Mouse (Mus musculus) midbrain, embryonic 14.5 days (tissue): ENCODE data around the gene Mkrn1. TPM values are rescaled to one million over a fixed set of nuclear protein-coding genes. Genes with fewer than 3 reads are reported as not detected.
A peak's percentile ranks its signal among the peaks of the same experiment; 100 is the strongest.

Experiments used
- ATAC-seq: fragments of 200-750 bp; cut with Nextera tagmentation; 2 replicates; pipeline ENCODE4 v1.8.0; 2017; ENCODE audit warnings: moderate number of reproducible peaks, moderate library complexity; ENCODE audit not compliant: low FRiP score, low TSS enrichment
- DNase-seq: peaks from one replicate; pipeline ENCODE4 v3.0.0-alpha.2; 2015
- H3K27ac ChIP-seq: fragments of 300-500 bp; sonication (generic); replicated peaks from 2 replicates; pipeline ENCODE4 v1.5.1; 2014; ENCODE audit warnings: mild to moderate bottlenecking, low read depth, low read length, moderate library complexity
- H3K27me3 ChIP-seq: fragments of 300-500 bp; sonication (generic); 2 replicates; pipeline ENCODE4 v1.6.1; 2014; ENCODE audit warnings: low read length, control low read depth, mixed read lengths; ENCODE audit not compliant: control insufficient read depth, insufficient read depth
- H3K36me3 ChIP-seq: fragments of 300-500 bp; sonication (generic); 2 replicates; pipeline ENCODE4 v1.6.1; 2014; ENCODE audit warnings: low read length, control low read depth; ENCODE audit not compliant: control insufficient read depth, insufficient read depth
- H3K4me1 ChIP-seq: fragments of 300-500 bp; sonication (generic); 2 replicates; pipeline ENCODE4 v1.6.1; 2014; ENCODE audit warnings: mild to moderate bottlenecking, antibody characterized with exemption, low read length, control low read depth; ENCODE audit not compliant: control insufficient read depth, insufficient read depth
- H3K4me2 ChIP-seq: fragments of 300-500 bp; sonication (generic); 2 replicates; pipeline ENCODE4 v1.6.1; 2014; ENCODE audit warnings: mild to moderate bottlenecking, low read length, moderate library complexity
- H3K4me3 ChIP-seq: fragments of 300-500 bp; sonication (generic); replicated peaks from 2 replicates; pipeline ENCODE4 v1.5.1; 2014; ENCODE audit warnings: low read depth, low read length
- H3K9ac ChIP-seq: fragments of 300-500 bp; sonication (generic); replicated peaks from 2 replicates; pipeline ENCODE4 v1.6.1; 2014; ENCODE audit warnings: mild to moderate bottlenecking, low read length, moderate library complexity
- H3K9me3 ChIP-seq: fragments of 300-500 bp; sonication (generic); 2 replicates; pipeline ENCODE4 v1.6.1; 2016; ENCODE audit warnings: low read length, control low read depth, mixed read lengths; ENCODE audit not compliant: control insufficient read depth
- WGBS: fragments of 180-500 bp; shearing (Covaris S2); extraction: QIAGEN DNeasy Blood & Tissue Kit; methylation state at CpG from one replicate; pipeline ENCODE4 v1.1.7; 2014; 5-methylcytosine and 5-hydroxymethylcytosine counted together
- polyA plus RNA-seq: library from polyadenylated mRNA; unstranded; fragments of >200 nt; fragmentation: Nextera tagmentation; extraction: Ambion mirVana; gene quantifications from 2 replicates; pipeline ENCODE4 v1.2.1, GENCODE M21; 2014

Gene Mkrn1
- 244 and 294 TPM in 2 replicates for polyA plus RNA-seq

DNA sequence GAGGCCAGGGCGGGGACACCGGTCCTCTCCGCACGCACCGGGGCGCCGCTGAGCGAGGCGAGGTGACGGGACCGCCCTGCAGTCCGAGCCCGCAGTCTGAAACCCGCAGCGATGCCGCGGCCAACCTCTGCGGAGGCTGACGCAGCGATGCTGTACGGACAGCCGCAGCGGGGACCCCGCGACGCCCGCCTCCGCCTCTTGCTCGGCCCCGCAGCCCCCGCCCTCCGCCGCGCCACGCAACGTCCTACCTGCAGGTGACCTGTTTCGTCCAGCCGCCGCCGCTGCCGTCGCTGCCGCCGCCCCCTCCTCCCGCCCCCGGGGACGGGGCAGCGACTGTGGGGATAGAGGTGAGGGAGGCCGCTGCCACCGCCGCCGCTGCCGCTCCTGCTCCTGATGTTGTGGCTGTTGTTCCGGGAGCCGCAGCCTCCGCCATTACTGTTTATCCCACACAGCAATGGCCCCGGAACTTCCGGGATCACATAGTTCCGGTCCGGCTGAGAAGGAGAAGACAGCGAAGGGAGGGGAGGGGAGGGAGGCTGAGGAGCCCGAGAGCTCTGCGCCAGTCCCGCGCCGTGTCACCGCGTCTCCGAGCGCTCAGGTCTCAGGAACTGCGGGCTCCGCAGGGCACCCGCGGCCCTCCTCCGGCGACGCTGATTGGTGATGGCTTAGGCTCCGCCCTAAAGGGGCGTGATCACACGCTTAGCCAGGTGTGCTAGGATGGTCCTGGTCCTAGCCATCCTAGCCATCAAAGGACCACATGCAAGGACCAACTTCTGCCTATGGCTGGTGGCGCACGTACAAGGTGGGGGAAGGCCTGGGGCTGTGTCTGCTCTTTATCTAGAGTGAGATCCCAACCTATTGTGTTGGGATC is at the start of gene Mkrn1:
Mkrn1 (minus strand) TSS at position 612 of the 871 bp plus-strand sequence.
- Histone ChIP-seq H3K27me3 (no peaks in the 10 kb centered on the region), H3K4me1 (peaks cover 10% of the 10 kb centered on the region; the same call in 1 of the 2 replicates), H3K4me3 (peak within 1 kb of the TSS; percentile 92), H3K36me3 (no peaks in the 10 kb centered on the region), H3K9me3 (no peaks in the 10 kb centered on the region), H3K27ac (peak within 1 kb of the TSS; percentile 98), H3K4me2 (peak within 1 kb of the TSS; percentile 68), H3K9ac (peak within 1 kb of the TSS; percentile 98)
- under 1% methylated on average over 76 of the region's 82 CpGs for WGBS
- DNase-seq (peak; percentile 96), ATAC-seq (peak; percentile 96)

GRCm38 (mm10) chr6:39469427-39469826 is 49.2 kb upstream of the Mkrn1 start:
- ATAC-seq (no peak), DNase-seq (no peak)
- Histone ChIP-seq H3K36me3 (peaks cover 66% of the 10 kb centered on the region), H3K4me3 (no peak overlapping the region), H3K4me2 (no peak overlapping the region), H3K4me1 (no peaks in the 10 kb centered on the region), H3K27ac (no peak overlapping the region), H3K9ac (no peak overlapping the region), H3K9me3 (no peaks in the 10 kb centered on the region), H3K27me3 (no peaks in the 10 kb centered on the region)
- WGBS: 89% methylated on average over 5 of the region's 5 CpGs

DNA sequence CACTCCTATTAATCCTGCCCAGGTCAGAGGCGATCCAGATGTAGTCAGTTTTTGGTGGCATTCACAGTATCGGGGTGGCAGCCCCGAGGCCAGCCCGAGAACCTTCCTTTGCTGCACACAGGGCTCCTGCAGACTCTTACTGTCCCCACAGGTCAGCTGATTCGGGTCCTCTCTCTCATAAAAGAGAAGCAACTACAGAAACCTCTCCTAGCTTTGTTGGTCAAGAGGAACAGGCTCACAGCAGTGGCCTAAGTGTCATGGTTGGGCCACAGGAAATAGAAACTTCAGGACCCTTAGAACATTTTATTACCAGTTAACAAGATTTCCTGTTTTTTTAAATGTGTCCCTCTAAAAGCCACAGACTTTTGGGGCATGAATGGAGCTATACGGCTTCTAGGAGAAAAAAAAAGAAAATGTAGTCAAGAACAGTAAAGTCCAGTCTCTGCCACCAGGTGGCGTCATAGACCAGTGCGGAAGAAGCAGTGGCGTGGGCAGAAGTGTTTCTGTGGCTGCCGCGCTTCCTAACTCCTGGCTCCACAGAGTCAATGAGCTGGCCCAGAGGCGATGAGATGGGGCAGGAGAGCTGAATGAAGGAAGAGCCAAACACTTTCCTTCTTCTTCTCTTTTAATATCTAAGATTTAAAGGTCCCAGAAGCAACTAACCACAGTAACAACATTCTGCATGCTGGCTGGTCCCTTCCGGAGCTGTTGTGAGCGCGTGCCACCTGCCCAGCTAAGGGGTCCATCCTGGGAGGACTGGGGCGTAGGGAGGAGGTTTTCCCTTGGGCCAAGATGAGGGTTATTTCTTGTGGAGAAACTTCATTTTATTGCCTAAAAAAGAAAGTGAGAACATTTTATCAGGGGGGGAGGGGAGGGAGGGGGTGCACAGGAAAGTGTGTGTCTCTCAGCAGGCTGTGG is 42.6 kb upstream of the Mkrn1 start:
- peaks cover 36% of the 10 kb centered on the region for H3K36me3 ChIP-seq
- no peak overlapping the region for H3K27ac ChIP-seq
- ATAC-seq (peak; percentile 46; the same call in 1 of the 2 replicates), DNase-seq (peak; percentile 93)
- no peaks in the 10 kb centered on the region for H3K4me1 ChIP-seq
- no peaks in the 10 kb centered on the region for H3K9me3 ChIP-seq
- H3K27me3 ChIP-seq: no peaks in the 10 kb centered on the region
- H3K4me2 ChIP-seq: no peak overlapping the region
- no peak overlapping the region for H3K4me3 ChIP-seq
- 53% methylated on average over 16 of the region's 16 CpGs for WGBS
- no peak overlapping the region for H3K9ac ChIP-seq

GRCm38 (mm10) chr6:39460040-39460439 is 39.8 kb upstream of the Mkrn1 start:
- H3K27me3 ChIP-seq: no peaks in the 10 kb centered on the region
- no peak overlapping the region for H3K27ac ChIP-seq
- H3K4me1 ChIP-seq: no peaks in the 10 kb centered on the region
- DNase-seq (no peak), ATAC-seq (no peak)
- H3K4me2 ChIP-seq: no peak overlapping the region
- no peak overlapping the region for H3K9ac ChIP-seq
- 96% methylated on average over 11 of the region's 11 CpGs for WGBS
- H3K9me3 ChIP-seq: no peaks in the 10 kb centered on the region
- H3K36me3 ChIP-seq: peaks cover 23% of the 10 kb centered on the region
- H3K4me3 ChIP-seq: no peak overlapping the region

GRCm38 (mm10) chr6:39455339-39456160 is 35.3 kb upstream of the Mkrn1 start:
- no peak for ATAC-seq
- no peak overlapping the region for H3K4me2 ChIP-seq
- 81% methylated on average over 8 of the region's 8 CpGs for WGBS

DNA sequence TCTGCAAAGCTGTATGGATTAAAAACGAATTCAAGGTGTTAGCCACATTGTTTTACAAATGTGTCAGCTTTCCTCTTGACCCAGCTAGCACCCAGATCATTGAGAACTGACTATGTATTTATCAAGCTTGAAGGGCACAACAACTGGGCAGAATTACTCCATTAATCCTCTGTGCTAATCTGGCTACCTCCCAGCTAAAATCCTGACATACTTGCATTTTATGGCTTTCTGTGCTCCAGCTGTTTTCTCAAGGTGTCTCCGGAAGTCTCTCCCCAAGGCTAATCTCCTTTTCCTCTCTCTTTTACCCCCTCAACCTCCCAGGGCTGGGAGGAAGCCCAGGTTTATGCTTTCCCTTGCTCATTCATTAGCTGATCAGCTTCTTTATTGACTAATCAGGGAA is 34.4 kb upstream of the Mkrn1 start:
- no peak overlapping the region for H3K27ac ChIP-seq

More at GRCm38 (mm10) chr6:39455339-39456160, 35.3 kb upstream of the Mkrn1 start:
- H3K36me3 ChIP-seq: peaks cover 5% of the 10 kb centered on the region; the same call in 1 of the 2 replicates
- H3K9ac ChIP-seq: no peak overlapping the region
- no peaks in the 10 kb centered on the region for H3K27me3 ChIP-seq
- no peak overlapping the region for H3K4me3 ChIP-seq
- no peak for DNase-seq
- no peaks in the 10 kb centered on the region for H3K4me1 ChIP-seq
- H3K9me3 ChIP-seq: no peaks in the 10 kb centered on the region
- no peak overlapping the region for H3K27ac ChIP-seq

DNA sequence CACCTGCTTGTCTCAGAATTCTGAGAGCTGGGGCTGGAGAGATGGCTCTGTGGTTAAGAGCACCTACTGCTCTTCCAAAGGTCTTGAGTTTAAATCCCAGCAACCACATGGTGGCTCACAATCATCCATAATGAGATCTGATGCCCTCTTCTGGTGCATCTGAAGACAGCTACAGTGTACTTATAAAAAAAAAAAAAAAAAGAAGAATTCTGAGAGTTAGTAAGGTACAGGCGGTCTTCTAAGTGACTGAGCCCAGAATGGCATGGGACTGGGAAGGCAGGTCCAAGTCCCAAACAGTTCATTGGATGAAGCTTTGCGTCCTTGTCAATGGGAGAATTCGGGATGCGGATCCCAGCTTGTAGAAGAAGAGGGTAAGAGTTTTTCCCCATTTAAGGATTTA is 33.3 kb upstream of the Mkrn1 start:
- H3K4me1 ChIP-seq: no peaks in the 10 kb centered on the region
- no peak overlapping the region for H3K4me2 ChIP-seq
- no peaks in the 10 kb centered on the region for H3K9me3 ChIP-seq
- H3K4me3 ChIP-seq: no peak overlapping the region
- H3K27me3 ChIP-seq: no peaks in the 10 kb centered on the region
- no peaks in the 10 kb centered on the region for H3K36me3 ChIP-seq
- no peak overlapping the region for H3K27ac ChIP-seq
- no peak overlapping the region for H3K9ac ChIP-seq
- ATAC-seq (no peak), DNase-seq (no peak)
- 92% methylated on average over 4 of the region's 4 CpGs for WGBS

More for the DNA sequence above, 34.4 kb upstream of the Mkrn1 start:
- WGBS: 50% methylated on average over 2 of the region's 2 CpGs
- H3K9ac ChIP-seq: no peak overlapping the region
- no peaks in the 10 kb centered on the region for H3K36me3 ChIP-seq
- DNase-seq: no peak
- ATAC-seq: no peak
- no peaks in the 10 kb centered on the region for H3K4me1 ChIP-seq
- H3K4me3 ChIP-seq: no peak overlapping the region
- H3K27me3 ChIP-seq: no peaks in the 10 kb centered on the region
- H3K4me2 ChIP-seq: no peak overlapping the region
- H3K9me3 ChIP-seq: no peaks in the 10 kb centered on the region

DNA sequence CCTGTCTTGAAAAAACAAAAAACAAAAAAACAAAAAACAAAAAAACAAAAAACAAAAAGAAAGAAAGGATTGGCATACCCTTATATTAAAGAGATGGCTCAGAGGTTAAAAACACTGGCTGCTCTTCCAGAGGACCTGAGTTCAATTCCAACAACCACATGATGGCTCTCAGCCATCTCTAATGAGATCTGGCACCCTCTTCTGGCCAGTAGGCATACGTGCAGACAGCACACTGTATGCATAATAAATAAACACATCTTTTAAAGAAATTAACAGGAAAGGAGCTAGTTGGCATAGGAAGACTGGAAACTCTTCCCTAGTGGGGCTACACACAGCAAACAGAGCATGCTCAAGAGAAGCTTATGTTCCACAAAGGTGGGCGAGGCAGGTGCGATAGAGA is 30.8 kb upstream of the Mkrn1 start:
- Histone ChIP-seq H3K4me1 (no peaks in the 10 kb centered on the region), H3K9me3 (no peaks in the 10 kb centered on the region), H3K27ac (no peak overlapping the region), H3K4me2 (no peak overlapping the region), H3K27me3 (no peaks in the 10 kb centered on the region), H3K4me3 (no peak overlapping the region), H3K36me3 (no peaks in the 10 kb centered on the region), H3K9ac (no peak overlapping the region)
- no peak for DNase-seq
- 85% methylated on average over 3 of the region's 3 CpGs for WGBS
- no peak for ATAC-seq
